Mouse (Mus musculus): Measurements from ENCODE around the gene Ddx43.

The Ddx43 gene

GRCm38 (mm10) chr9:78372827-78373504 is 22.6 kb upstream of the Ddx43 start:
- DNase-seq (ENCODE audit: low read depth, low spot score), result no peak

DNA sequence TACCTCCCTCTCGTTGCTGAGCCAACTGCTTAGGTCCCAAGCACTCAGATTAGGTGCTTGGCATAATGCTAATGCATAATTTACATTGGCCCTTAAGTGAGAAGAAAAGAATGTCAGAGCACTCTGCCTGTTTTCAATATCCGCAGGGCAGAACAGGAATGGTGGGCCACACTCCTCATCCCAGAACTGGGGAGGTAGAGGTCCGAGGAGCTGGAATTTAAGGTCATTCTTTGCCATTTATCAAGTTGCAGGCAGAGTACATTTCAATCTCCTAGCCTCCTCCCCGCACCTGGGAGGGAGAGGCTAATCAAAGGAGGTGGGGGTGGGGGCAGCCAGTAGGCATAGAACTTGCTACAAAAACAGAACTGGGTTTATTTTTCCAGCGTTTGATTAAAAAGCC is 21.2 kb upstream of the Ddx43 start:
- no peak for DNase-seq (ENCODE audit: low read depth, low spot score)

DNA sequence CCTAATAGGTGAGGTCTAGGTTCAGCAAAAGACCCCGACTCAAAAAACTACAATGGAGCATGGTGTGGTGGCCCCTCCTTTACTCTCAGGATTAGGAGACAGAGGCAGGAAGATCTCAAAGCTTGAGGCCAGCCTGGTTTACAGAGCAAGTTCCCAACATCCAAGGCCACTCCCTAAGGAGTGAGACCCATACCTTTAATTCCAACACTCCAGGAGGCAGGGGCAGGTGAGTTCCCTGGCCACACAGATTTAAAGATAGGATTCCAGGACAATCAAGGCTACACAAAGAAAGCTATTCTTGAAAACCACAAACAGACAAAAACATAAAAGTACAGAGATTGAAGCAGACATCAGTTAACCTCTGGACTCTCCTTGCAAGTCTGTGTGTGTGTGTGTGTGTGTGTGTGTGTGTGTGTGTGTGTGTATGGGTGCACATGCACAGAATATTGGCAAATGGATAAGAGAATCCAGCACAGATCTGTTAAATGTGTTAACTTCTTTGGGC is 20.6 kb upstream of the Ddx43 start:
- no peak for DNase-seq (ENCODE audit: low read depth, low spot score)

DNA sequence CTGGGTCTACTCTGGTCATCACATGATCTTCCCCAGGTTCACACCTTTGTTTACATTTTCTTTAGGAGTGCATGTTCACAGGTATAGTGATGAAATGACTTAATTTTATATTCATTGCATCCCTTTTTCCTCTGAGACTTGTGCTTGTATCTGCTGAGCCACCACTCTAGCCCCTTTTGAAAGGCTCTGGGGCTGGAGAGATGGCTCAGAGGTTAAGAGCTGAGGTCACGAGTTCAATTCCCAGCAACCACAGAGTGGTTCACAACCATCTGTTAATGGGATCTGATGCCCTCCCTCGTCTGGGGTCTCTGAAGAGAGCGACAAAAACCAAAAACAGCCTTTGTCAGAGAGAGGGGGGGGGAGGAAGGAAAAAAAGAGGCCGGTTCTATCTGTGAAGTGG is 20.1 kb upstream of the Ddx43 start:
- DNase-seq (ENCODE audit: low read depth, low spot score), result no peak

DNA sequence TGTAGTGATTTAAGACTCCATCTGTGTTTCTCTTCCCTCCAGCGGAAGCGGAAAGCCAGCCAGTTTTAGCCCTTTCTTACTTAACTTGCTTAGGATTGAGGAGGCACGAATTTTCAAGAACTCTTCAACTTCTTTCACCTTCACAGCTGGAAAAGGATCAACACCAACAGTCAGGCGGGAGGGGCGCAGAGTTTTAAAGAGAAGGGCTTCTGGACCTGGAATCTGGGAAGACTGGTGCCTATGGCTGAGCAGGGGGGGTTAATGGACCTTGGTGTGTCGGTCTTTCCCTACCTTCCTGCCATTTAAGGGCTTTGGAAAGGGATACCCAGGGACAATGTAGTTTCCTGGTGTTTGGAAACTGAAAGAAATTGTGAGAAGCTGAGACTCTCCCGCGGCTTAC is 18.0 kb upstream of the Ddx43 start:
- DNase-seq (ENCODE audit: low read depth, low spot score), result no peak

GRCm38 (mm10) chr9:78378113-78378785 is 17.3 kb upstream of the Ddx43 start, which contains the start of gene Ooep:
Gene Ooep, minus strand, starts transcription at chr9:78378725.
- no peak for DNase-seq (ENCODE audit: low read depth, low spot score)

DNA sequence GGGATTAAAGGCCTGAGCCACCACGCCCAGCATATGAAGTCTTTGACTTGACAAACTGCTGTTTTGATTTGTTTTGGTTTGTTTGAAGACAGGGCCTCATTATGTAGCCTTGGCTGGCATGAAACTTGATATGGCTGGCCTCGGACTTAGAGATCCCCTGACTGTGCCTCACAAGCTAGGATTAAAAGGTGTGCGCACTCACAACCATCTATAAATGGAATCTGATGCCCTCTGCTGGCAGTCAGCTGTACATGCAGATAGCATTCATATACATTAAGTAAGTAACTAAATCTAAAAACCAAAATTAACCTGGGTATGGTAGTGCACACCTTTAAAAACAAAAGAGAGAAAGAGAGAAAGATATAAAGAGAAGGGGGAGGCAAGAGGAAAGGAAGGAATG is 9.7 kb upstream of the Ddx43 start:
- DNase-seq (ENCODE audit: low read depth, low spot score), result no peak

GRCm38 (mm10) chr9:78386947-78387346 is 8.6 kb upstream of the Ddx43 start:
- DNase-seq (ENCODE audit: low read depth, low spot score), result no peak

GRCm38 (mm10) chr9:78389981-78390380 is 5.6 kb upstream of the Ddx43 start:
- DNase-seq (ENCODE audit: low read depth, low spot score), result no peak

DNA sequence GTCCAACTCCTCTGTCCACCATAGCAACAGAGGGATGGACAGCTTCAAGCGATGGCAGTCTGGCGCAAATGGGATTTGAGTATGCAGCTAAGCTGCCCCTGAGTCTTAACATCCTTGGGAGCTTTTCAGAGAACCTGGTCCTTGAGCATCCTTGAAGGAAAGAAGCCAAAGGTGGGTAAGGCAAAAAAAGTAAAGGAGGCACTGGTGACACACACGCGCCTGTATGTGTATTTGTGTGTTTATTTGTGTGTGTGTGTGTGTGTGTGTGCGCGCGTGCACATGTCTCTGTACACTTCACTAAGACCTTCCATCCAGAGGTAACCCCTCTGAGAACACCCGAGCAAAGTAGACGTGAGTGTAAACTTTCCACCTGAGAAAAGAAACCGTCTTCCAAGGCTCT is 1.8 kb upstream of the Ddx43 start:
- DNase-seq (ENCODE audit: low read depth, low spot score), result no peak

DNA sequence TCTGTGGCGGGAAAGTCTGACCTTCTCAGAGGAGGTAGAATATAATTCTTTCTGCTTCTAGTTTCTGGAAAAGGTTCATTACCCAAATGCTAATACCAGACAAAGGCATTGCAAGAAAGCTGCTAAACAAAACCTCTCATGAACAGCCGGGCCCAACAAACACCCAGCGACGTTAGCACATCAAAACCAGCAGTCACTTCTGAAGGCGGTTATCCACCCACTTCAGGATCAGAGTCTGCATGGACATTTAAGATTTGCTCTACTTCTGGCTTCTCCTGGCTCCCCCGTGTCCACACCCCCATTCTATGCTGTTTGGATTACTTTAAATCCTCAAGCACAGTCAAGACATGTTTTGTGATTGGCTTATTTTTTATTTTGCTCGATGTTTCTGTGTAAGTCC is 975 bp upstream of the Ddx43 start:
- peak; percentile 11 for DNase-seq (ENCODE audit: low read depth, low spot score)

DNA sequence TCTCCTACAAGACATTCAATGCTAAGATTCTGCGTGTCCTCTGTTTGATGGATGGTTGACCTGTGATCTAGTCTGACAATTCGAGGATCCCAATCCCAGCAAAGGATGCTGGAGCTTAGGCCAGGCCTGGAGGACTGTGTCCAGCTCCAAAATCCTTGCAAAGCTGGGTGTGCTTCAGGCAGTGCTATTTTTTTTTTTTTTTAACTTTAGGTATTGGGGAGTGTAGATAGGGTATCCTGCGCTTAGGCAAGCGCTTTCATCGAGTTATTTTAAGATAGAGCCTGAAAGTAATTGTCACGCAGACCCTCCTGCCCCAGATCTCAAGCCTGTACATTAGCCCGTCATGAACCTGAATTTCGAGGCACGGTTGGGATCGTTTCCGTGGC is 340 bp upstream of the Ddx43 start:
- no peak for DNase-seq (ENCODE audit: low read depth, low spot score)

DNA sequence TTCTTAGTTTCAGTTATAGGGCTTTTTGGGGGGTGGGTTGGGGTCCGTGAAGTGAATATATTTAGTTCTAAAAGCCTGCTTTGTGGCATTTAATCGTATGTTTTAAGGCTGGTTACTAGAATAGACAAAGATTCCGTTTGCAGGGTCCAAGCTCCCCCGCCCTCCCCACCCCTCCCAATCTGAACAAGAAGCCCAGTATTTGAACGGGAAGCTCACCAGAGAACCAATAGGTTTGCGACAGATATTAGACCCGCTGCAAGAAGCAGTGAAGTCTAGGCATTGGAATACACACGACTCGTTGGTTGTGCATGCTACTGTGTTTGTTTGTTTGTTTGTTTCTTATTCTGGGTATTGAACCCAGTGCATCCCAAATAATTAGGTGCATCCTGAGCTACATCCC is 940 bp downstream of the Ddx43 start:
- no peak for DNase-seq (ENCODE audit: low read depth, low spot score)

DNA sequence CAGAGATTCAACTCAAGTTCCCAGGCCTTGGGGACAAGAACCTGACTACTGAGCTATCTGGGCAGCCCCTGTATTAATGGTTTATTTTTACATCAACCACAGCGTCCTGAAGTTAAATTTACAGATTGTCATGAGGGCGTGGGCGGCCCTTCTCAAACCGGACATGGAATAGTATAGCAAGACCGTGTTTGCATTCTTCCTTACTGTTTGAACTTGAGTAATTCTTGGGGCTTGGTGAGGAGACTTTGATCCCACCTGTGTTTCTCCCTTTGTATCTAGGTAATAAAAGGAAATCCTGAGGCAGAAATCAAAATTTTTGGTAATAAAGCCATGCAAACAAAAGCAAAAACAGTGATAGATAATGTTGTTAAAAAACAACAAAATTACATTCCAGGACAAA is 5.0 kb downstream of the Ddx43 start:
- DNase-seq (ENCODE audit: low read depth, low spot score), result no peak

- no peak for DNase-seq (ENCODE audit: low read depth, low spot score)
Observed at GRCm38 (mm10) chr9:78401596-78401995, 6.0 kb downstream of the Ddx43 start.

DNA sequence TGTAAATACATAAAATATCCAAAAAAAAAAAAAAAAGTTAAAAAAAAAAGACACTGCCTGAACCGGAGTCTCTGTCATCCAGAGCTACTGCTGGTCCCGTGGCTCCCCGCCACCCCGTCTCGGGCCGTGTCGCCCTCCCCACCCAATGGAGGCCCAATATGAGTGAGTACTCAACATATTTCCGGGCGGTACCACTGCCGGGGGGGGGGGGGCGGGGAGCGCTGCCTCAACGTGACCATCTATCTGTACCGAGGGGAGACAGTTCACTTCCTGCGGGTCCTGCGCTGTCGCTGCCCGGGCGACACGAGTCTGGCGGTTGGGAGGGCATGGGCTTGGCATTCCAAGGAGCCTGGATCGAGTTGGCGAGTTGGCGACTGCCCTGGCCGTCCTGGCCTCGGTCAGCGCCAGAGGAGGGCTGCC is 31.8 kb downstream of the Ddx43 start:
- DNase-seq (ENCODE audit: low read depth, low spot score), result no peak

DNA sequence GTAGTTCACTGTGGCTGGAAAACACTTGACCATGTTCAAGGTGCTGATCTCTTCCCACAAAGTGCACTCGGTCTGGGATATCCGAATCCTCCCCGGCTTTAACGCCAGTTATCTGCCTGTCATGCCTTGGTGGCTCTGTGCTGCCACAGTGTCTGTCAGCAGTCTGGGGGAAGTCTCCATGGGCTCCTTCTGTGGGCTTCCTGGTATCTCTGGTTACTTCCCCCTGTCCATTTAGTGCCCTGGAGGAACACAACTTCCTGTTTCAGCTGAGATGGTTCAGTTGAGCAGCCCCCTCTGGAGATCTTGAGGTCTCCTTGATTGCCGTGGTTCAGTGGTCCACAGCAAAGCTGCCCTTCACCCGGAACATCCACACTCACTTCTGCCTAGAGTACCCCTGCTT is 32.6 kb downstream of the Ddx43 start:
- no peak for DNase-seq (ENCODE audit: low read depth, low spot score)

DNA sequence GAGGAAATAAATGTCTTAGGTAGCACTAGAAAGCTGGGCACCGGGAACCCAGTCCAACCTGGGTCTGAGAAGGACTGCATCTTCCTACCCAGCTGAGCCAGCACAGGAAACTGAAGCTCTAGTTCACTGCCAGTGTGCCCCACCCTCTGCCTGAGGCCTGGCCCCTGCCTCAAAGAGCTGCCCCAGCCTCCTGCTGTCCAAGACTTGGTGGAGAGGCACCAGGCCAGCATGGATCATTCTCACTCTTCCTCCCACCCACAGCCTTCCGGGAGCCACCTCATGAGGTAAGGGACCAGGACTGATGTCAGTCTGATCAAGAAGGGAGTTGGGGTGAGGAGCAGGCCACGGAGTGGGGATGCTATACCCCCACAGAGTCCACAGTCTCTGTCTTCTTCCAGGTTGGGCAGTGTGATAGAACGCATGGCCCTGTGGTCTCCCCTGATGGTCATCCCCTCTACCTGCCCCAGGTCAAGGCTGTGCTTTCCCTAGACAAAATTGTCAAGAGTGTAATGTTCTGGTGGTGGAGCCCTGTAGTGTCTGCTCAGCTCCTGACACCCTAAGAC is 33.4 kb downstream of the Ddx43 start:
- DNase-seq (ENCODE audit: low read depth, low spot score), result no peak

DNA sequence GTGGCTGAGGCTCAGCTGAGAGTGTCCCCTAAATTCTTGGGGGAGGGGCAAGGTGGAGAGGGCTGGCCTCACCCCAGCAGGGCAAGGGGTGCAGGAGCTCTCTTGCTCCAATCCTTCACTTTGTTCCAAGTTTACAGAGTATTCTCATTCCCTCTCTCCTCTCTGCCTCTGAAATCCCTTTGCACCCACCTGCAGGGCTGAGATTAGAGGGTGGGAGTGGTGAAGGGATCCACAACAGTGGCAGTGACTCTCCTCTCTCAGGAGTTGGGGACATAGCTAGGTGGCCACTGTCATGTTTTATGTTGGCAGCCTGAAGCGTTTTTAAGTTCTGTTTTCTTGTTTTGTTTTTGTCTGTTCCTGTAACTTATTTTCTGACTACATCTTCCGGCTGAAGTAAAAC is 34.0 kb downstream of the Ddx43 start:
- DNase-seq (ENCODE audit: low read depth, low spot score), result no peak

GRCm38 (mm10) chr9:78430486-78430885 is 34.9 kb downstream of the Ddx43 start:
- DNase-seq (ENCODE audit: low read depth, low spot score), result no peak

- no peak for DNase-seq (ENCODE audit: low read depth, low spot score)
Observed at GRCm38 (mm10) chr9:78432471-78432870, 36.9 kb downstream of the Ddx43 start.

GRCm38 (mm10) chr9:78439426-78439825 is 43.8 kb downstream of the Ddx43 start:
- no peak for DNase-seq (ENCODE audit: low read depth, low spot score)

DNA sequence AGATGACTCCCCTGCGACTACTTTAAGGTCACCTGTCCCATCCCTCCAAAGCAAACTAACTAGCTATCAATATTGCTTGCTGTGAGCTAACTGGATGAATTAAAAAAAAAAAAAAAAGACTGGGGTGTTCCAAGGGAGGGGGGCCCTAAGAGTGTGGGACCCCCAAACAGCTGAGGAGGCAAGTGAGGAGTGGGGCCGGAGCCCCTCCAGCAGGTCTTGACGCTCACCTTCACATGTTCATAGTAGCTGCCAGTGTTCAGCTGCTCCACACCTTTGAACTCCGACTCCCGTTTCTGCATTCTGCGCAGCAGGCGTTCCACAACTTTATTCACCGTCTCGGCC is 46.6 kb downstream of the Ddx43 start:
- no peak for DNase-seq (ENCODE audit: low read depth, low spot score)
